Mouse (Mus musculus): ENCODE results near the gene Pdss2. TPM values are rescaled to one million over a fixed set of nuclear protein-coding genes. Genes with fewer than 3 reads are reported as not detected.

The Pdss2 gene
- total and polyA plus RNA-seq, 2 experiments from 2014 or later: 17.4 to 20.9 TPM

GRCm38 (mm10) chr10:43420660-43421413 is 199.6 kb downstream of the Pdss2 start:
- Histone ChIP-seq H3K4me2 (ENCODE audit: low read depth, low read length) (0 out of 2 replicates have a peak overlapping the region, but pooled peaks have one; percentile 2), H3K9me3 (ENCODE audit: low read length) (no peaks in the 10 kb centered on the region), H3K9ac (replicated peaks; ENCODE audit: low read length) (no peak overlapping the region), H3K27me3 (ENCODE audit: insufficient read depth, low read length) (no peaks in the 10 kb centered on the region), H3K4me1 (ENCODE audit: insufficient read depth, low read length) (0 out of 2 replicates have a peak, but pooled peaks cover 3% of the 10 kb centered on the region), H3K27ac (peak overlapping the region; percentile 26; the same call in 1 of the 2 replicates), H3K36me3 (ENCODE audit: insufficient read depth, low read length) (no peaks in the 10 kb centered on the region), H3K4me3 (ENCODE audit: low read length) (no peak overlapping the region)
- DNase-seq (ENCODE audit: low spot score) (peak; percentile 70), ATAC-seq (peak; percentile 72)
- 37% methylated on average over 22 of the region's 22 CpGs for WGBS
- peak; percentile 65 for TF ChIP-seq CTCF (IDR thresholded peaks at IDR 0.05; ENCODE audit: low read depth)

- no peak for TF ChIP-seq CTCF (IDR thresholded peaks at IDR 0.05; ENCODE audit: low read depth)
- WGBS: 65% methylated on average over 15 of the region's 15 CpGs
- peak; percentile 12 for DNase-seq (ENCODE audit: low spot score)
- ATAC-seq: peak; percentile 33; the same call in 1 of the 2 replicates
- Histone ChIP-seq H3K9ac (replicated peaks; ENCODE audit: low read length) (no peak overlapping the region), H3K4me3 (ENCODE audit: low read length) (no peak overlapping the region), H3K27ac (no peak overlapping the region), H3K9me3 (ENCODE audit: low read length) (no peaks in the 10 kb centered on the region), H3K36me3 (ENCODE audit: insufficient read depth, low read length) (no peaks in the 10 kb centered on the region), H3K27me3 (ENCODE audit: insufficient read depth, low read length) (no peaks in the 10 kb centered on the region), H3K4me2 (ENCODE audit: low read depth, low read length) (no peak overlapping the region), H3K4me1 (ENCODE audit: insufficient read depth, low read length) (0 out of 2 replicates have a peak, but pooled peaks cover 3% of the 10 kb centered on the region)
These were observed 200.9 kb downstream of the Pdss2 start for GRCm38 (mm10) chr10:43422061-43422770.

GRCm38 (mm10) chr10:43424545-43424944 is 203.3 kb downstream of the Pdss2 start:
- Histone ChIP-seq H3K9ac (replicated peaks; ENCODE audit: low read length) (no peak overlapping the region), H3K9me3 (ENCODE audit: low read length) (no peaks in the 10 kb centered on the region), H3K36me3 (ENCODE audit: insufficient read depth, low read length) (no peaks in the 10 kb centered on the region), H3K27me3 (ENCODE audit: insufficient read depth, low read length) (no peaks in the 10 kb centered on the region), H3K27ac (no peak overlapping the region), H3K4me3 (ENCODE audit: low read length) (no peak overlapping the region), H3K4me1 (ENCODE audit: insufficient read depth, low read length) (0 out of 2 replicates have a peak, but pooled peaks cover 3% of the 10 kb centered on the region), H3K4me2 (ENCODE audit: low read depth, low read length) (no peak overlapping the region)
- DNase-seq (ENCODE audit: low spot score) (no peak), ATAC-seq (no peak)
- 76% methylated on average over 5 of the region's 5 CpGs for WGBS
- TF ChIP-seq CTCF (IDR thresholded peaks at IDR 0.05; ENCODE audit: low read depth): no peak

GRCm38 (mm10) chr10:43430606-43431005 is 209.3 kb downstream of the Pdss2 start:
- ATAC-seq (no peak), DNase-seq (ENCODE audit: low spot score) (peak; percentile 43)
- Histone ChIP-seq H3K9me3 (ENCODE audit: low read length) (no peaks in the 10 kb centered on the region), H3K4me1 (ENCODE audit: insufficient read depth, low read length) (no peaks in the 10 kb centered on the region), H3K27ac (no peak overlapping the region), H3K27me3 (ENCODE audit: insufficient read depth, low read length) (no peaks in the 10 kb centered on the region), H3K4me2 (ENCODE audit: low read depth, low read length) (no peak overlapping the region), H3K9ac (replicated peaks; ENCODE audit: low read length) (no peak overlapping the region), H3K36me3 (ENCODE audit: insufficient read depth, low read length) (no peaks in the 10 kb centered on the region), H3K4me3 (ENCODE audit: low read length) (no peak overlapping the region)
- TF ChIP-seq CTCF (IDR thresholded peaks at IDR 0.05; ENCODE audit: low read depth): no peak
- WGBS: 76% methylated on average over 5 of the region's 5 CpGs

- Histone ChIP-seq H3K27ac (no peak overlapping the region), H3K4me1 (ENCODE audit: insufficient read depth, low read length) (peaks cover under 1% of the 10 kb centered on the region; the same call in 1 of the 2 replicates), H3K36me3 (ENCODE audit: insufficient read depth, low read length) (no peaks in the 10 kb centered on the region), H3K9ac (replicated peaks; ENCODE audit: low read length) (no peak overlapping the region), H3K4me2 (ENCODE audit: low read depth, low read length) (no peak overlapping the region), H3K27me3 (ENCODE audit: insufficient read depth, low read length) (no peaks in the 10 kb centered on the region), H3K4me3 (ENCODE audit: low read length) (no peak overlapping the region), H3K9me3 (ENCODE audit: low read length) (no peaks in the 10 kb centered on the region)
- 93% methylated on average over 4 of the region's 4 CpGs for WGBS
- ATAC-seq (no peak), DNase-seq (ENCODE audit: low spot score) (no peak)
- no peak for TF ChIP-seq CTCF (IDR thresholded peaks at IDR 0.05; ENCODE audit: low read depth)
These were observed 213.0 kb downstream of the Pdss2 start for GRCm38 (mm10) chr10:43434326-43434725.

- Histone ChIP-seq H3K27ac (no peak overlapping the region), H3K4me1 (ENCODE audit: insufficient read depth, low read length) (peaks cover 9% of the 10 kb centered on the region; the same call in 1 of the 2 replicates), H3K9me3 (ENCODE audit: low read length) (no peaks in the 10 kb centered on the region), H3K36me3 (ENCODE audit: insufficient read depth, low read length) (no peaks in the 10 kb centered on the region), H3K4me3 (ENCODE audit: low read length) (no peak overlapping the region), H3K9ac (replicated peaks; ENCODE audit: low read length) (no peak overlapping the region), H3K27me3 (ENCODE audit: insufficient read depth, low read length) (no peaks in the 10 kb centered on the region), H3K4me2 (ENCODE audit: low read depth, low read length) (no peak overlapping the region)
- ATAC-seq (no peak), DNase-seq (ENCODE audit: low spot score) (no peak)
- WGBS: 91% methylated on average over 3 of the region's 3 CpGs
- 0 out of 2 replicates have a peak, but pooled peaks have one; percentile 16 for TF ChIP-seq CTCF (IDR thresholded peaks at IDR 0.05; ENCODE audit: low read depth)
These were observed 214.5 kb downstream of the Pdss2 start for GRCm38 (mm10) chr10:43435757-43436156.

All from hindbrain, postnatal 0 days (tissue).